Mouse (Mus musculus) embryonic facial prominence, embryonic 14.5 days (tissue): ENCODE measurements around the gene Mtrex. TPM values are rescaled to one million over a fixed set of nuclear protein-coding genes. Genes with fewer than 3 reads are reported as not detected.

ENCODE experiments used
- ATAC-seq: fragments of 200-750 bp; cut with Nextera tagmentation; 2 replicates; pipeline ENCODE4 v1.8.0; 2017; ENCODE audit warnings: low read depth, moderate number of reproducible peaks, moderate TSS enrichment
- DNase-seq: peaks from one replicate; pipeline ENCODE4 v3.0.0-alpha.2; 2015; ENCODE audit warnings: low spot score
- H3K27ac ChIP-seq: fragments of 300-500 bp; sonication (generic); replicated peaks from 2 replicates; pipeline ENCODE4 v1.5.1; 2014; ENCODE audit warnings: low read depth, mild to moderate bottlenecking, low read length, moderate library complexity
- H3K27me3 ChIP-seq: fragments of 300-500 bp; sonication (generic); replicated peaks from 2 replicates; pipeline ENCODE4 v1.6.1; 2014; ENCODE audit warnings: low read length; ENCODE audit not compliant: control insufficient read depth, insufficient read depth
- H3K36me3 ChIP-seq: fragments of 300-500 bp; sonication (generic); 2 replicates; pipeline ENCODE4 v1.6.1; 2014; ENCODE audit warnings: low read length, mixed read lengths; ENCODE audit not compliant: control insufficient read depth, insufficient read depth
- H3K4me1 ChIP-seq: fragments of 300-500 bp; sonication (generic); 2 replicates; pipeline ENCODE4 v1.6.1; 2014; ENCODE audit warnings: antibody characterized with exemption, low read length; ENCODE audit not compliant: control insufficient read depth, insufficient read depth
- H3K4me2 ChIP-seq: fragments of 300-500 bp; sonication (generic); 2 replicates; pipeline ENCODE4 v1.6.1; 2014; ENCODE audit warnings: low read depth, mild to moderate bottlenecking, low read length, moderate library complexity, mixed read lengths
- H3K4me3 ChIP-seq: fragments of 300-500 bp; sonication (generic); 2 replicates; pipeline ENCODE4 v1.5.1; 2014; ENCODE audit warnings: low read depth, mild to moderate bottlenecking, low read length
- H3K9ac ChIP-seq: fragments of 300-500 bp; sonication (generic); 2 replicates; pipeline ENCODE4 v1.6.1; 2014; ENCODE audit warnings: low read depth, mild to moderate bottlenecking, low read length, moderate library complexity, mixed read lengths
- H3K9me3 ChIP-seq: fragments of 300-500 bp; sonication (generic); 2 replicates; pipeline ENCODE4 v1.6.1; 2016; ENCODE audit warnings: low read length; ENCODE audit not compliant: control insufficient read depth
- whole genome bisulfite sequencing: fragments of 180-500 bp; shearing (Covaris S2); extraction: QIAGEN DNeasy Blood & Tissue Kit; methylation state at CpG from one replicate; pipeline ENCODE4 v1.1.7; 2014; 5-methylcytosine and 5-hydroxymethylcytosine counted together
- polyA plus RNA-seq: library from polyadenylated mRNA; unstranded; fragments of >200 nt; fragmentation: Nextera tagmentation; extraction: Ambion mirVana; gene quantifications from 2 replicates; pipeline ENCODE4 v1.2.1, GENCODE M21; 2014

Gene Mtrex
- polyA plus RNA-seq, 1 experiment from 2014 or later: 56.6 TPM

DNA sequence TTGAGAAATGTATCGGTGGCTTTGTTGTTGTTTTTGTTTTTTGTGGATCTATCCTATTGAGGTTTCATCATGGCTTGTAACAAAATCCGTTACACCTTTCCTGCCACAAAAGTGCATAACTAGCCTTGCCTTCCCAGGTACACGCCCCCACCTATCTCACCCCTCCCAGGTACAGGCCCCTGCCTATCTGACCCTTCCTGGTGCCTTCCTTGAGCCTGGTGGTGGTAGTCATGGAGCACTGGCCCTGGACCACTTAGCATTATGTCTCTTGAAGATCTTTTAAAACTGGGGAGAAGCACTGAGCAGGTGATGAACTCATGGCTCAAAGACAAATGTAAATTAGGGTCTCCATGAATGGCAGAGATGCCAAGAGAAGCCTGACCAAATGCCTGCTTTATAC lies 64.9 kb downstream of the Mtrex start:
- H3K4me1 ChIP-seq: no peaks in the 10 kb centered on the region
- H3K27ac ChIP-seq: no peak overlapping the region
- H3K4me2 ChIP-seq: no peak overlapping the region
- H3K9ac ChIP-seq: no peak overlapping the region
- DNase-seq (no peak), ATAC-seq (no peak)
- 81% methylated on average over 3 of the region's 3 CpGs for WGBS
- H3K4me3 ChIP-seq: no peak overlapping the region
- H3K27me3 ChIP-seq: no peaks in the 10 kb centered on the region
- 0 out of 2 replicates have a peak, but pooled peaks cover 3% of the 10 kb centered on the region for H3K9me3 ChIP-seq
- peaks cover 52% of the 10 kb centered on the region for H3K36me3 ChIP-seq

DNA sequence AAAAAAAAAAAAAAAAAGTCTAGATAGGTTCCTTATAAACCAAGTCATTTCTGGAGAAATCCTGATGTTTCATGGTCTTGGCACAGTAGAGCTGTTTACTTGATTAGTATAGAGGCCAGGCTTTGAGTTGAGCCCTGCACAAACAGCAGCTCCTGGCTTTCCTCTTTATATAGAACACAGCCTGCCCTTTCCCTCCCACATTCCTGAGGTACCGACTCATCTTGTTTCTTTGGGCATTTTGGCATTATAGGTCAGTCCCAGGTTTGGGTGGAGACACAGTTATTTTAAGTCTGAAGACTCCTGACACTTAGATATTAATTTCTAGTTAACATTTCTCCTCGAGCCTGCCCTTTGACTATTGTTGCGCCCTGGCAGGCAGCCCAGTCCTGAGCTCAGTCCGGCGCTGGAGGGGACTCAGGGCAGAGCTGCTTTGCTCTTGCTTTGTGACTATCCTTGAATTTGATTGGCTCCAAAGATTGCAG lies 65.3 kb downstream of the Mtrex start:
- WGBS: 36% methylated on average over 5 of the region's 5 CpGs
- 0 out of 2 replicates have a peak, but pooled peaks cover 3% of the 10 kb centered on the region for H3K9me3 ChIP-seq
- no peaks in the 10 kb centered on the region for H3K4me1 ChIP-seq
- H3K27ac ChIP-seq: no peak overlapping the region
- ATAC-seq: peak; percentile 50; the same call in 1 of the 2 replicates
- no peaks in the 10 kb centered on the region for H3K27me3 ChIP-seq
- H3K4me3 ChIP-seq: no peak overlapping the region
- H3K36me3 ChIP-seq: peaks cover 53% of the 10 kb centered on the region
- no peak overlapping the region for H3K9ac ChIP-seq
- DNase-seq: no peak
- no peak overlapping the region for H3K4me2 ChIP-seq

DNA sequence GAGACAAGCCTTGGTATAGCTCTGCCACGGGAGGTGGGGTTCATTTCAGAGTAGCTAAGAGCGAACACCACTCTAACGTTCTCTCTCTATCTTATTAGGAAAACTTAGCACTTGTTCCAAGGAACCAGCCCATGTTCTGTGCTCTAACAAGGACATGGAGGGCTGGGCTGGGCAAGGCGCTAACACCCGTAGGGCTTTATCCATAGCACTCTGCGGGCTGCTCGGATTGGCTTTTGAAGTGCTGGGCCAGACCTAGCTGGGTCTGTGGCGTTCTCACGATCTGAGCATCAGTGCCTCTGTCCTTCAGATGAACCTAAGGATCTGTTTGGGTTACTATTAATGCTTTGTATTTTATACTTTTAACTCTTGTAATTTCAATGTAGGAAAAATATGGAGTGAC lies 66.3 kb downstream of the Mtrex start:
- H3K9ac ChIP-seq: no peak overlapping the region
- 91% methylated on average over 9 of the region's 9 CpGs for WGBS
- H3K4me3 ChIP-seq: no peak overlapping the region
- 0 out of 2 replicates have a peak, but pooled peaks cover 3% of the 10 kb centered on the region for H3K9me3 ChIP-seq
- H3K4me1 ChIP-seq: no peaks in the 10 kb centered on the region
- ATAC-seq: no peak
- no peak overlapping the region for H3K27ac ChIP-seq
- H3K36me3 ChIP-seq: peaks cover 47% of the 10 kb centered on the region
- no peak overlapping the region for H3K4me2 ChIP-seq
- no peak for DNase-seq
- H3K27me3 ChIP-seq: no peaks in the 10 kb centered on the region

DNA sequence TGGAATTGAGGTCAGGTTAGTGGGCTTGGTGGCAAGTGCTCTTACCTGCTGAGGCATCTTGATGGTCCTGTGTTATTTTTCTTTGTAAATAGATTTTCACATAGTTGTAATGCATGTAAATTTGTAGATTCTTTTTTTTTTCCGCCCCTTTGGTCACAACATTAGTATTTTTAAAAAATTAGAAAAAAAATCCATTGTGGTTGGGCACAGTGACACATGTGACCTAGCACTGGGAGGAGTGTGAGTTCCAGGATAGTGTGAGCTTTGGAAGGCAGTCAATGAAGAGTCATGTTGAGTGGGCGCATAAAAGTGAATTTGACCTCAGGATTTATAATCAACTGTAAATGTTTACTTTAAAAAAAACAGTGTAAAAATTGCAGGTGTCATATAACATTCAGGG lies 66.8 kb downstream of the Mtrex start:
- 76% methylated on average over 2 of the region's 2 CpGs for WGBS
- no peak for ATAC-seq
- peaks cover 42% of the 10 kb centered on the region for H3K36me3 ChIP-seq

DNA sequence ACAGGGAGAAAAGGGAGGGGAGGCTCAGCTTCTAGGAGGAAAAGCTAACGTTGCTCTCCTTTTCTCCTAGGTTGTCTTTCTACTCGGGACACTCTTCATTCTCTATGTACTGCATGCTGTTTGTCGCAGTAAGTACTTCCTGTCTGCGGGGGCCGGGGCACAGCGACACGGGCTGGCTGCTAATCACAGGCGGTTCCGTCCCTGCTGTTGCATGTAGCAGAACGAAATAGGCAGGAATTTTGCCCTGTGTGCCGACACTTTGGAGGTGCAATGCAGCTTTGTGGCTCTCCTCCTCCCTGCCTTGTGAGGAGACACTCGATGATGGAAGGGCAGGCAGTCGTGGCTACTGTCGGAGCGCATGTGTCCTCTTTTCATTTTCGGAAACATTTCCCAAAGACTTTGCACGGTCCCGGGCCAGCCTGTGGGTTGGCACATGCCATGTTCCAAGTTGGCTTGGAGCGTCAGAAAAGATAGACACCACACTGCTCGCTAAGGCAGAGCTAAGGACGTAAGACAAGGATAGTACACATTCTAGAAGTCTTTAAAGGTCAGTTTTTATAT lies 67.5 kb downstream of the Mtrex start:
- no peak for ATAC-seq
- Histone ChIP-seq H3K9me3 (0 out of 2 replicates have a peak, but pooled peaks cover 3% of the 10 kb centered on the region), H3K4me1 (no peaks in the 10 kb centered on the region), H3K4me3 (no peak overlapping the region), H3K27me3 (no peaks in the 10 kb centered on the region), H3K36me3 (peaks cover 38% of the 10 kb centered on the region), H3K4me2 (no peak overlapping the region), H3K27ac (no peak overlapping the region), H3K9ac (no peak overlapping the region)
- no peak for DNase-seq
- WGBS: 90% methylated on average over 21 of the region's 21 CpGs

More for the DNA sequence above, 66.8 kb downstream of the Mtrex start:
- Histone ChIP-seq H3K9me3 (0 out of 2 replicates have a peak, but pooled peaks cover 3% of the 10 kb centered on the region), H3K4me3 (no peak overlapping the region), H3K27ac (no peak overlapping the region), H3K4me1 (no peaks in the 10 kb centered on the region), H3K27me3 (no peaks in the 10 kb centered on the region), H3K9ac (no peak overlapping the region), H3K4me2 (no peak overlapping the region)
- DNase-seq: no peak

DNA sequence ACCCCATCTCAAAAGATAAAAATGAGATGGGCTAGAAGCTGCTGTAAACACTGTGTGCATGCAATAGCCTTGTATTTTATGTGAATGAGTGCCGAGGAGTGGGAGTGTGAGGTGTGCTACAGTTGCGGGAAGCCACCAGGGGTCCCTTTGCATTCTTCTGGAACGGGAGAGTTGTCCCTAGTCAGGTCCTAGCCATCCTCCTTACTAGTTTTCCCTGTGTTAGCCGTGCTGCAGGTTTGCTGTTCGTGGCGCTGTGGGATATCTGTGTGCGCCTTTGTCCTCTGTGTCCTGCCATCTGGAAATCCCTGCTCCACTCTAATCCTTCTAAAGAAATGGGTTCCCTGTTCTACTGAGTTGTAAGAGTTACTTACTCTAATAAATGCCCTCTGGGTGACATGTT lies 69.3 kb downstream of the Mtrex start:
- DNase-seq (no peak), ATAC-seq (no peak)
- Histone ChIP-seq H3K4me3 (no peak overlapping the region), H3K4me2 (no peak overlapping the region), H3K27me3 (no peaks in the 10 kb centered on the region), H3K4me1 (no peaks in the 10 kb centered on the region), H3K27ac (no peak overlapping the region), H3K9ac (no peak overlapping the region), H3K36me3 (peaks cover 22% of the 10 kb centered on the region), H3K9me3 (0 out of 2 replicates have a peak, but pooled peaks cover 3% of the 10 kb centered on the region)
- 80% methylated on average over 7 of the region's 7 CpGs for WGBS

DNA sequence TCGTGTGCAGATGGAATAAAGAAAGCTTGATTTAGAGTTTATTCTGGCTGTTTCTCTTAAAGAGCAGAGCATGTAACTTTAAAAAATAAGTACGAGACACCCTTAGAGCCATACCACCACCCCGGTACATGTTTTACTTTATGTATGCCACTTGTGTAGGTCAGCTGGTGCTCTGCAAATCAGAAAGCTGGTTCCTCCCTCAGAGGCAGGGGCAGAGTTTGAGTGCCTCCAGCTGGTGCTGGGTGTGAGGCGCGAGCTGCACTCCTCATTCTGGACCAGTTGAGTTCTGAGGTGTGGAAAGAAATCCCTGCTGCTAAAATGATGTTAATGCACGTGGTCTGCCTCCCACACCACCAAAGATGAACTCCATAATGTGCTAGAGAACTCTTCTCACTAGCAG lies 72.8 kb downstream of the Mtrex start:
- Histone ChIP-seq H3K27ac (no peak overlapping the region), H3K4me3 (no peak overlapping the region), H3K4me2 (no peak overlapping the region), H3K9ac (no peak overlapping the region), H3K9me3 (no peaks in the 10 kb centered on the region), H3K27me3 (no peaks in the 10 kb centered on the region), H3K36me3 (peaks cover 10% of the 10 kb centered on the region; the same call in 1 of the 2 replicates), H3K4me1 (no peaks in the 10 kb centered on the region)
- DNase-seq: no peak
- ATAC-seq: no peak
- 83% methylated on average over 6 of the region's 6 CpGs for WGBS

DNA sequence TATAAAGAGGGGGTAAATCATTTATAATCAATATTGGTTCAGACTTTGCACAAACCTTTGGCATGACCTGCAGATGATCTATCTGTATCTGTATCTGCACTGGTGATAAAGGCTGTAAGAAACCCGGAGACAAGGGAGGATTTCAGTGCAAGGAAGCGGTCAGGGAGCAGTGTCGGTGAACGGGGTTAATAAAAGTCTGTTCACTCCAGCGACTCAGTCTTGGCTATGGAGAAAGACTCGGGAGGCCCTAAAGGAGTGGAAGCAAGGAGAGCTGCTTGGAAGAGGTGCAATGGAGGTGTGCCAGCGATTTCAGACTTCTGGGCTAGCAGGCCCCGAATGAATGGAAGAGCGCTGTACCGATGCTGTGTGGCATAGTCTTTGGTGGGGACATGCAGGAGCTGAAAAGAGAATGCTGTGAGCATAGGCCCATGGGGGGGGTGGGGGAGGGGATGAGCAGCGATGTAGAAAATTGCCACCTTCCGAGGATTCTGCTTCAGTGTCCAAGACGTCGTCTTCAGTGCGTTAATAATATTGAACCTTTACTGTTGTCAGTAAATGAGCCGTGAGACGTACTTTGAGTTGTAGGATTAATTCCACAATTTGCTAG lies 73.4 kb downstream of the Mtrex start:
- DNase-seq (no peak), ATAC-seq (no peak)
- Histone ChIP-seq H3K27me3 (no peaks in the 10 kb centered on the region), H3K27ac (no peak overlapping the region), H3K36me3 (peaks cover 10% of the 10 kb centered on the region; the same call in 1 of the 2 replicates), H3K9me3 (no peaks in the 10 kb centered on the region), H3K4me1 (no peaks in the 10 kb centered on the region), H3K9ac (no peak overlapping the region), H3K4me2 (no peak overlapping the region), H3K4me3 (no peak overlapping the region)
- 82% methylated on average over 17 of the region's 17 CpGs for WGBS

DNA sequence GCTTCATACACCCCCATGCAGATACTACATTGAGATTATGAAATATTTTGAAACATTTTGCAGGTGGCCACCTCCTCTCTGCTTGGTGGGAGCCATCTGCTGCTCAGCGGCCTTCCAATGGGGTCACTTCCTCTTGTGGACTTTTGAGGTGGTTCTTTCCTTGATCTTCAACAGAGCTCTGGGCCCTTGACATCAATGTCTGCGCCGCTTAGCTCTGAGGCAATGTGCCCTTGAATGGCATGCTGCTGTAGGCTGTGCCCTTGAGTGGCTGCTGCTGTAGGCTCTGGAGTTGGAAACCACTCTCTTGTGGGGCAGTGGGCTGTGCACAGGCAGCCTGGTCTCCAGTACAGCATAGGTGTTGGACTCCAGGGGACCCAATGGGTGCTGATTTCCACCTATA lies 81.3 kb downstream of the Mtrex start:
- no peak for ATAC-seq
- Histone ChIP-seq H3K9me3 (0 out of 2 replicates have a peak, but pooled peaks cover 5% of the 10 kb centered on the region), H3K27ac (no peak overlapping the region), H3K4me1 (no peaks in the 10 kb centered on the region), H3K27me3 (no peaks in the 10 kb centered on the region), H3K4me3 (no peak overlapping the region), H3K9ac (no peak overlapping the region), H3K36me3 (peaks cover 15% of the 10 kb centered on the region; the same call in 1 of the 2 replicates), H3K4me2 (no peak overlapping the region)
- DNase-seq: no peak
- 99% methylated on average over 3 of the region's 3 CpGs for WGBS
